Mouse (Mus musculus) myocyte (in vitro differentiated cells): ENCODE results near the gene Clcn6.

Experiments used
- CEBPB ChIP-seq: IDR thresholded peaks from 2 replicates; pipeline ENCODE4 v1.6.1; 2011; ENCODE audit warnings: mild to moderate bottlenecking, moderate library complexity; ENCODE audit not compliant: poor library complexity, insufficient read depth, severe bottlenecking
- E2F4 ChIP-seq: IDR thresholded peaks from one replicate; pipeline ENCODE4 v1.6.1; 2011; ENCODE audit warnings: mild to moderate bottlenecking, control low read depth, moderate library complexity; ENCODE audit not compliant: insufficient read depth
- MYOD1 ChIP-seq, 3 experiments: IDR thresholded peaks; one replicate each; pipeline ENCODE4 v1.6.1; 2011; ENCODE audit warnings: control low read depth in 2 of 3, low read depth in 2 of 3, mild to moderate bottlenecking in 2 of 3, moderate library complexity in 1 of 3; ENCODE audit not compliant: insufficient read length in 2 of 3, control insufficient read depth in 1 of 3
- MYOG ChIP-seq, 3 experiments: IDR thresholded peaks; one replicate each; pipeline ENCODE4 v1.6.1; 2011; ENCODE audit warnings: control low read depth in 2 of 3, low read depth in 2 of 3, mild to moderate bottlenecking in 2 of 3; ENCODE audit not compliant: insufficient read length in 2 of 3, control insufficient read depth in 1 of 3, insufficient read depth in 1 of 3
- POLR2A ChIP-seq: IDR thresholded peaks from one replicate; pipeline ENCODE4 v1.6.1; 2011; ENCODE audit warnings: low read depth, mild to moderate bottlenecking, control low read depth, moderate library complexity; ENCODE audit not compliant: insufficient read length
- POLR2AphosphoS2 ChIP-seq: IDR thresholded peaks from one replicate; pipeline ENCODE4 v1.6.1; 2011; ENCODE audit warnings: low read depth, control low read depth; ENCODE audit not compliant: insufficient read length
- SRF ChIP-seq: IDR thresholded peaks from one replicate; pipeline ENCODE4 v1.6.1; 2011; ENCODE audit warnings: low read depth; ENCODE audit not compliant: control insufficient read depth, insufficient read length
- TCF12 ChIP-seq: IDR thresholded peaks from one replicate; pipeline ENCODE4 v1.6.1; 2011; ENCODE audit warnings: mild to moderate bottlenecking, control low read depth; ENCODE audit not compliant: poor library complexity, insufficient read depth, severe bottlenecking
- USF1 ChIP-seq: IDR thresholded peaks from one replicate; pipeline ENCODE4 v1.6.1; 2011; ENCODE audit warnings: low read depth, mild to moderate bottlenecking, control low read depth, moderate library complexity

DNA sequence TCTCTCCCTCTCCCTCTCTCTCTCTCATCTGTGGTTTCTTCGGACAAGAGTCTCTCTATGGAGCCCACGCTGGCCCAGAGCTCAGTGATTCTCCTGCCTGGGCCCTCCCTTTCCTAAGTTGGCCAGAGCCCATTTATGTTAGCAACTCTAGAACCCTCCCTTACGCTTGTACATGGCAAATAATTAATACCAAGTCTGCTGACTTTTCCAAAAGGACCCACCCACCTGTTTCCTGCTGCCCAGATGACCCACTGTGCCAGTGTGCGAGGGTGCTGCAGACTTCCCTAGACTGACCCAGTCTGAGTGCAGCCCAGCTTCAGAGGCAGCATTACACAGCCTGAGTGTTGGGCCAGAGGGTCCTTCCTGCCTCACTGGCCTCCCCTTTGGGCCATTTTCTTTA lies 26.4 kb downstream of the Clcn6 start:
- TF ChIP-seq POLR2A = no peak
- no peak for TF ChIP-seq USF1
- no peak for TF ChIP-seq E2F4
- no peak for TF ChIP-seq CEBPB
- TF ChIP-seq POLR2AphosphoS2 = no peak
- no peak for TF ChIP-seq MYOD1 (IDR thresholded peaks at IDR 0.05; ENCODE audit: control insufficient read depth in 1 of 3, insufficient read length in 2 of 3, low read depth in 2 of 3)
- TF ChIP-seq SRF = no peak
- TF ChIP-seq TCF12 = no peak
- TF ChIP-seq MYOG (IDR thresholded peaks at IDR 0.05; ENCODE audit: control insufficient read depth in 1 of 3, insufficient read depth in 1 of 3, insufficient read length in 2 of 3, low read depth in 2 of 3) = no peak
